Mouse (Mus musculus): ENCODE results near the gene C5ar1.
"Not testable (repeated sequence)": the region's sequence is repeated elsewhere in the genome, so short reads cannot be mapped to it uniquely, and the experiment has no call there.

The C5ar1 gene

DNA sequence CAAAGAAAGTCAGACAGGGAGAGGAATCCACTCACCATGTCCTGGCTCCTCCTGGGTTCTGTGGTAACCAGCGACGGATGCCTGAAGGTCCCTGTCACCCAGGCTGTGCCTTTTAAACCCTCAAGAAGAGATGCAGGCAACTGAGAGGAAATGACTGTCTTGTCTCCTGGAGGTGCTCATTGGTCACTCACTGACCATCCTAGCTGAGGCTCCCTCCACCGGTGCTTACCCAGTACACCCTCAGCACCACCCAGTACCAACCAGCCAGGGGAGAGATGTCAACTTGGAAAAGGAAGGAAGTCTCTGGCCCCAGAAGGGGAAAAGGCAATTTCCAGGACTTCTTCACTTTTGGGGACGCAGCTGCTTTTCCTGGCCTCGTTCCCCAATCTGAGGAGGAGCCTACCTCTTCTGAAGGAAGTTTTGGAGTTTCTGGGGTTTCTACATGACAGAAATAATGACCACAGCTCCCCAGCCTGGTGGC lies at the start of gene C5ar1:
C5ar1 (minus strand) TSS at position 431 of the 481 bp plus-strand sequence.
- DNase-seq: no peak

DNA sequence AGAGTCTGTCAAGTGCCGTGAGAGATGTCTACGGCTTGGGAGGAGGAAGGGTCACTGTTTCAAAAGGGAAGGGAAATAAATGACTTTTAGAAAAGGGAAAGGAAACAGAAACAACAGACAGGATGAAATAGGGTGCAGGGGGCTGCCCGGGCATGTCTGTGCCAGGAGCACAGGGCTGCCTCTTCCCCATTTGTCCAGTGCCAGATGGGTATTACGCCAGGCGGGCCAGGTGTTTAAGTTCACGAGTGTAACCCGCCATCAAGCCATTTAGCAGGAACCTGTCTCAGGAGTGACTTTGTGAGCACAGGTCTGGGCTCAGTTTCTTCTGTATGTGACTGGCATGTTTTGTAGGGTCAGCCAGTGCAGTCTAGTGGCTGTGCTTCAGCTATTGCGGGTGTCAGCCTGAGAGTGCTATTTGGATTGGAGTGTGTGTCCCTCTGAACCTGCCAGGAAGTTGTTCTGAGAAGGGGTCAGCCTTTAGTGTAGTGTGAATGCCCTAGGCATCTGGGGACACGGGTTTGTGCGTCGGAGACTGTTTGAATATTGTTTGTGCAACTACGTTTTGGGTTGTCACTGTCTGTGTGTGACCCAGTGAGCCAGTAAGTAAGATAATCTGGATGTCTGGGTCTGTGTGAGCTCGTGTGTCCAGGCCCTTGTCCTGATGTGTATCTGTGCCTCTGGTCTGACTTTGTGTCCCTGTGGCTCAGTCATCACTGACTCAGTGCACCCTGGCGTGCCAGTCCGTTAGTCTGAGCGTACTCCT lies 49.4 kb upstream of the C5ar1 start:
- DNase-seq: peak in 1 of 2 experiments; percentile 20

DNA sequence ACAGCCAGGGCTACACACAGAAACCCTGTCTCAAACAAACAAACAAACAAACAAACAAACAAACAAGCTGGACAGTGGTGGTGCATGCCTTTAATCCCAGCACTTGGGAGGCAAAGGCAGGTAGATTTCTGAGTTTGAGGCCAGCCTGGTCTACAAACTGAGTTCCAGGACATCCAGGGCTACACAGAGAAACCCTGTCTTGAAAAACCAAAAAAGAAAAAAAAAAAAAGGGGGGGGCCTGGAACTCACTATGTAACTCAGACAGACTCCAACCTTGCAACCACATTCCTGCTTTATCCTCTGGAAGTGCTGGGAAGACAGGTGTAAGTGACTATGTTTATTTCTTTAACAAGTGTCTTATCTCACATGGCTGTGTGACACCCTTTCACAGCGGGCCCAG lies 48.8 kb upstream of the C5ar1 start, which contains the start of gene Bbc3:
Bbc3 (plus strand) TSS at position 301 of the 400 bp plus-strand sequence.
- DNase-seq: not testable (repeated sequence)

- not testable (repeated sequence) for DNase-seq
Measured at GRCm38 (mm10) chr7:16307141-16307540, 47.8 kb upstream of the C5ar1 start.

- DNase-seq: peak; percentile 97 to 98
Measured at GRCm38 (mm10) chr7:16299419-16300035, 40.2 kb upstream of the C5ar1 start.

GRCm38 (mm10) chr7:16298927-16299326 lies 39.6 kb upstream of the C5ar1 start:
- DNase-seq: no peak

DNA sequence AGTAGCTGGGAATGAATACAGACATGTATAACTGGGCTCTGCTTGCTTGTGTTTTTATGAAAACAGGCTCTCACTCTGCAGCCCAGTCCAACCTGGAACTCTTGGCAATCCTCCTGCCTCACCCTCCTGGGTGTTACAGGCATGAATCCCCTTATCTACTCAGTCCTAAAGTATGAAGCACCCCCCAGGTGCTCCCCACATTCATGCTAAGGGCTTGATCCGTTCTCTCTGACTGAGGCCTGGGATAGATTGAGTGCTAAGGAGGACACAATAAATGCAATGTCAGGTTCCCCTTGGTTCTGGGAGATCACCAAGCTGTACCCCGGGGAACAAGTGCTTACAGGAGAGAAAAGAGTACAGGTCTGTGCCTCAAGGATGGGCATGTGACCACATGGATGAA lies 38.3 kb upstream of the C5ar1 start:
- DNase-seq: no peak

DNA sequence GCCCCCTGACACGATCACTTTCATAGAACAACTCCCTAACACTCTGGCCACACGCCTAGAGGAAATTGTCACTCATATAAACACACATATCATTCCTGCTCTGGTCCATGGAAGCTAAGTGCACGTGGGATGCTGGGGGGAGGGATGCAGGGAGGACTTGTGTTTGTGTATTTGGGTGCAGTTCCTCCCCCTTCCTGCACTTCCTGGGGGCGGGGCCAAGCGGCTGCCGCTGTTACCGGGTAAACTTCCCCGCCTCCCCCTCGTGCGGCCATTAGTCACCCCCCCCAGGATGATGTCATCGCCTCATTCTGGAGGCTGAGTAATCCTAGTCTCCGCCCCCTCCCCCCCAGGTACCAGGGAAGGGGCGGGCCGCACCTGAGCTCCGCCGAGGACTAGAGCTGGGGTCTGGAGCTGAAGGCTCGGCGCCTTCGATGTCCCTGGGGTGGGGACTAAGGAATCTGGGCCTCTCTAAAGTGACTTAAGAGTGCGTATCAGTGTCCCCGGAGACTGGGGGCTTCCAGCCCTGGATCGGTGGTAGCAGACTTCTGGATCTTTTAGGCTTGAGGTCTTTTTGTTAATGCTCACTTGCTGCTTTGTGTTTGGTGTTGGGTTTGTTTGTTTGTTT lies 37.5 kb upstream of the C5ar1 start:
- peak; percentile 90 to 98 for DNase-seq

DNA sequence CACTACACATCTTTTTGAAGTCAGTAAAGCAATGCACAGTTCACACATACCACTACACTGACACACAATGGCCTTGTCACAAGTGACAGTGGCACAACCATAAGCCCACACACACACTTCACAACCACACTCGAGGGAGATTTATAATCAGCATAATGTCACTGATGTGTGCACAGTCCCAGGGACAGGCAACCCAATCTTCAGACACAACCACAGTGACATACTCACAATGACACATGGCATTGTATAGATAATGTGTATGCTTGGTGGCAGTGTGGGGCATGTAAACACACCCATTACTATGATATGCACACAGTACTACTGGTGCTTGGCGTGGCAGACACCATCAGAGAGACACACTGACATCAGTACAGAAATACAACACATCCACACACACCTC lies 36.8 kb upstream of the C5ar1 start:
- DNase-seq: no peak

- peak; percentile 90 to 92 for DNase-seq
Measured at GRCm38 (mm10) chr7:16295321-16295900, 36.1 kb upstream of the C5ar1 start.

- DNase-seq: peak; percentile 98
Measured at GRCm38 (mm10) chr7:16294837-16295236, 35.5 kb upstream of the C5ar1 start.

- DNase-seq: peak; percentile 47 to 63
Measured at GRCm38 (mm10) chr7:16294346-16294745, 35.0 kb upstream of the C5ar1 start.

DNA sequence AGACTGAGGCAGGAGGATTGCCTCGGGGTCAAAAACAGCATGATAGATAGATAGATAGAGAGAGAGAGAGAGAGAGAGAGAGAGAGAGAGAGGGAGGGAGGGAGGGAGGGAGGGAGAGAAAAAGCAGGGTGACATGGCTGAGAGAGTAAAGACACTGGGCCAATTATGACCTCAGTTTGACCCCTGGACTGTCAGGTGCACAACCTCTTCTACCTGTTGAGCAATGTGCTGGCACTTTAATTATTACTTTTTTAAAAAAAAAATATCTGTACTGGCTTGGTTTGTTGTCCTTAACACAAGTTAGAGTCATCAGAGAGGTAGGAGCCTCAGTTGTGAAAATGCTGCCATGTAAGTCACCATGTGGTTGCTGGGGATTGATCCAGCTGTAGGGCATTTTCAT lies 28.5 kb upstream of the C5ar1 start:
- no peak for DNase-seq

DNA sequence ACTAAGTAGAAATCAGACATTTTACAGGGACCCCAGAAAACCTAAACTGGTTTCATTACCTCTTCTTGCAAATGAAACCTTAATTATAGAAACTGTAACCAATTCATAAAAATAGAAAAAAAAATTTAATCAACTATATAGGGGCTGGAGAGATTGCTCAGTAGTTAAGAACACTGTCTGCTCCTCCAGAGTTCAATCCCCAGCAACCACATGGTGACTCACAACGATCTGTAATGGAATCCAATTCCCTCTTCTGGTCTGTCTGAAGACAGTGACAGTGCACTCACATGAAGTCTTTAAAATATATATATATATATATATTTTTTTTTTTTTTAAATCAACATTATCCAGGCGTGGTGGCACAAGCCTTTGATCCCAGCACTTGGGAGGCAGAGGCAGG lies 27.7 kb upstream of the C5ar1 start:
- DNase-seq: no peak

DNA sequence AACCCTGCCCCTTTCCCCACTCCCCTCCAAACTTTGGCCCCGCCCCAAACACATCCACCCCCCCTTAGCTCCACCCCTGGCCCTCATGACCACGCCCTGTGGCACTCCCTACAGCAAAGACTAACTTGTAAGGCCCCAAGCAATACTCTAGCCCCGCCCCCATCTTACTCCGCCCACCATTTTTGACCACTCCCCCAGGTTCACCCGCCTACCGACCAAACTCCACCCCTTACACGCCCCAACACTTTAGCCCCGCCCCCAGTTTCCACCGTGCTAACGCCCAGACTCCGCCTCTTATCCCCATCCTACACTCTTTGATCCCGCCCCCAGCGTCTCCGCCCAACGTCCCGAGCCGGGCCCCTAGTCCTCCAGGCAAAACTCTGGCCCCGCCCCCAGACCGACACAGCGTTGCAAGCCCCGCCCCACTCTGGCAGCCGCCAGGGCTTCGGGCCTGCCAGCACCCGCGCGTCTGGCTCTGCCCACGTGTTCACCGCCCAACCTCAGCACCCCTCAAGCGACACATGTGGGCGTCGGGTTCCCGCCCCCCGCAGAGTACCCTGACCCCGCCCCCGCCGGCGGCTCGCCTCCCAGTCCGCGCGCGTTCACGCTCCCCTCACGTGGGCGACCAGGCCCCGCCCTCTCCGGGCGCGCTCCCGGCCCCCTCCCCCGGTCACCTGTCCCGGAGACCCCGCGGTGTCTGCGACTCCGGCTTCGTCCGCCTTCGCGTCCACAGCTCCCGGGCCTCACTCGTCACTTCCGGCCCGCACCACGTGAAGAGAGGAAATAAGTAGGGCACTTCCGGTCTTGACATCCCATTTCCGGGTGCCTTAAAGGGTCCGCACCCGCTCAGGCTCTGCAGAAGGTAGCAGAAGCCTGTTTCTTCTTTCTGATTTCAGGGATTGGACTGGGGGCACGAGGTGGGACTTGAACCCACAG lies 27.0 kb upstream of the C5ar1 start, which contains the start of gene Ccdc9:
Ccdc9 (minus strand) TSS at position 770 of the 936 bp plus-strand sequence.
- peak; percentile 96 to 98 for DNase-seq

DNA sequence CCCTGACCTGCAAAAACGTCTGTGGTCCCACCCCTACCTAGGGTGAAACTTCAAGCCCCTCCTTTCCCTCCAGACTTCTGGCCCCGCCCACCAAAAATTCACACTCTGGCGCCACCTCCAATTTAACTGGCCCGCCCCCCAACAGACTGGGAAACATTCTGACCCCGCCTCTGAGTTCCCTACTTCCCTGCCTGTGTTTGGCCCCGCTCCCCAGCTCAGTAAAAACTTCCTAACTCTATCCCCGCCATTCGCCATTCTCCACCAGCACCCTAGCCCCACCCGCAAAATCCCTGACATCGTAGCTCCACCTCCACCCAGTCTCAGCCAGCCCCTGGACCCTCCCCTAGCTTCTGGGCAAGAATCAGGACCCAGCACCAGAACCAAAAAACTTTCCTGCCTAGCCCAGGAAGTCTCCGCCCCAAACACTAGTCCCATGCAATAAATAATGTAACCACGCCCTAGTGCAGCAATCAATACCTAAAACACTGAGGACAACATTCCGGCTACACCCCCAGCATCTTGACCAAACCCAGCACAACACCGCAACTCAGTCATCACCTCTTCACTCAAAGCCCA lies 26.2 kb upstream of the C5ar1 start:
- peak; percentile 41 to 58 for DNase-seq

GRCm38 (mm10) chr7:16284904-16285303 lies 25.6 kb upstream of the C5ar1 start:
- DNase-seq: no peak

GRCm38 (mm10) chr7:16284001-16284400 lies 24.7 kb upstream of the C5ar1 start:
- no peak for DNase-seq

GRCm38 (mm10) chr7:16282334-16282733 lies 23.0 kb upstream of the C5ar1 start:
- DNase-seq: no peak

DNA sequence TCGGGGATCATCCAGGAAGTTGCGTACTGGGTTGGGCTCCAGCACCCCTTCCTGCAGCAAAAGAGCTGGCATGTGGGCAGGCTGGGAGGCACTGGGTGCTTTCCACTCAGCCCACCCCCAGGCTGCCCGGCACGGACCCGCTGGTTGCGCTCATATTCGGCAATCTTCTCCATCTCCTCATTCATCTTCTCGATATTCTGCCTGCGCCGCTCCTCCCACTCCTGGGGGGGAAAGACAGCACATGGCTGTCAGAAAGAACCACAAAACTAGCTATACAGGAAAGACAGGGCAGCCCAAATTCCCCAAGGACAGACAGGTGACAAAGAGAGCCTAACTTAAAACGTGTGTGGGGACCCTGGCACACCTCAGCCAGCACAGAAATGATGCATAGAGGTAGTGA lies 21.4 kb upstream of the C5ar1 start:
- no peak for DNase-seq

Data from cerebellum, postnatal 25 days (tissue).